Mouse (Mus musculus) ES-Bruce4 (cell line): ENCODE measurements around the gene Pnpla2.

Experiments
- CTCF ChIP-seq: IDR thresholded peaks from one replicate; pipeline ENCODE4 v1.8.1; 2011; ENCODE audit warnings: low read depth, low read length
- EP300 ChIP-seq: IDR thresholded peaks from 2 replicates; pipeline ENCODE4 v1.6.1; 2011; ENCODE audit warnings: low read depth, low read length; ENCODE audit not compliant: insufficient read depth
- POLR2A ChIP-seq: IDR thresholded peaks from one replicate; pipeline ENCODE4 v1.8.1; 2011; ENCODE audit warnings: low read length; ENCODE audit not compliant: insufficient read depth

GRCm38 (mm10) chr7:141510196-141510595 lies 55.2 kb downstream of the Pnpla2 start:
- TF ChIP-seq CTCF = no peak
- no peak for TF ChIP-seq POLR2A
- TF ChIP-seq EP300 = no peak
